Mouse (Mus musculus) embryo, embryonic 11.5 days (tissue): ENCODE measurements around the gene Tfcp2.
"Not testable (repeated sequence)": the region's sequence is repeated elsewhere in the genome, so short reads cannot be mapped to it uniquely, and the experiment has no call there.

Experiments used
- DNase-seq: peaks from one replicate; pipeline ENCODE4 v3.0.0-alpha.2; 2012; ENCODE audit warnings: low read depth, low spot score

The Tfcp2 gene

DNA sequence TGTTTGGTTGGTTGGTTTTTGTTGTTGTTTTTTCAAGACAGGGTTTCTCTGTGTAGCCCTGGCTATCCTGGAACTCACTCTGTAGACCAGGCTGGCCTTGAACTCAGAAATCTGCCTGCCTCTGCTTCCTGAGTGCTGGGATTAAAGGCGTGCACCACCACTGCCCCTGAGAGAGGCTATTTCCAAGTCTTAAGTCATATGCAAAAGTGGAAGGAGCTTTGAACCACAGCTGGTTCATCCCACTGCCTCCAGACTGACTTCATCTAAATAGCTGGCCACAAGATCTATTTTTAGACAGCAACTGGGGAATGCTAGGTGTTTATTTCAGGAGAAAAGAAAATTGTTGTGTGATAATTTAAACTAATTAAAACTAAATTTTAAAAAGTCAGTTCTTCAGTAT lies 63.5 kb downstream of the Tfcp2 start:
- DNase-seq: not testable (repeated sequence)

DNA sequence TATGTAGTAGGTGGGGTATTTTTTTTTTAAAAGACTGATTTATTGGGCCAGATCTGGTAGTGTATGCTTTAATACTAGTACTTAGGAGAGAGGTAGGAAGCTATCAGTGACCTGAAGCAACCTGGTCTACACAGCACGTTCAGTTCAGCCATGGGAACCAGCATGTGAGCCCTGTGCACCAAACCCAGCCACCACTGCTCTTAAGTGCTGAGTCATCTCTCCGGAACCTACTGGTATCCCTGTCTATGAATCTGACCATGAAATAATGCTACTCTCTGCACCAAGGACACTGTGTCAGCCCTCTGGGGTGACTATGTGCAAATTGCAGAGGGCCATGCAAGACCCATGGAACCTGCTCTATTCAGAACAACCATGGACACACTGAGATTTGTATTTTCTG lies 64.8 kb downstream of the Tfcp2 start:
- DNase-seq: no peak

DNA sequence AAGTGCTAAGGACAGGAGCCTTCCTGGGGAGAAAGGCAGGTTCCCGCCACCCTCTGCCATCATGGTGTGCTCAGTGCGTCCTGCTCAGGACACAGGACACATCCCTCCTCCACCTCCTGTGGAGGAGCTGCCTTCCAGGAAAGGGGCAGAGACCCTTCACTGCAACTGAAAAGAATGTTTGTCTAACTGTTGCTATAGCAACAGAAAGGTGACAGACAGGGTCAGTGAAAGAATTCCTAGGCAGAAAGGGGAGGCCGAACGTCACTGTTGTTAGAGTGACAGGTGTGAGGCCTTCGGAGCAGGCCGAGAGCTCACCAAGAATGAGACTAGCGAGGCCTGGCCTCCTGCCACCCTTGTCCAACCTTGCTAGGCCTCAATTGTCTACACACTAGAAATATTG lies 65.4 kb downstream of the Tfcp2 start:
- DNase-seq: peak; percentile 30

DNA sequence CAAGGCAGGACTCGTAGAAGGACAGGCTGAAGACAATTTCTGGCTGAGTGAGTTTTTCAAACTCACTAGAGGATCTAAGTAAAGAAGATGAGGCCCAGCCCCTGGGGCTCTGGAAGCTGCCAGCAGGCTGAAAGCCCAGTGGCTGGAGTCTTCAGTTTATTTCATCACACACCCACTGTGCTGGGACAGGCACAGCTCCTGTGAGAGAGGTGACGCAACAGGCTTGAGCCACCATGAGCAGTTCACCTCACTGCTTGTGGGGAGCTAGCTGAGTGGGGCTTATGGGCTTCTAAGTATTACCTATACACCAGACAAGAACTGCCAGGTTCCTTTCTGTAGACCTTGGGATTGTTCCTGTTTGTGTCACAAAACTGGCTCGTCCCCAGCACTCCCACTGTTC lies 66.2 kb downstream of the Tfcp2 start:
- no peak for DNase-seq

DNA sequence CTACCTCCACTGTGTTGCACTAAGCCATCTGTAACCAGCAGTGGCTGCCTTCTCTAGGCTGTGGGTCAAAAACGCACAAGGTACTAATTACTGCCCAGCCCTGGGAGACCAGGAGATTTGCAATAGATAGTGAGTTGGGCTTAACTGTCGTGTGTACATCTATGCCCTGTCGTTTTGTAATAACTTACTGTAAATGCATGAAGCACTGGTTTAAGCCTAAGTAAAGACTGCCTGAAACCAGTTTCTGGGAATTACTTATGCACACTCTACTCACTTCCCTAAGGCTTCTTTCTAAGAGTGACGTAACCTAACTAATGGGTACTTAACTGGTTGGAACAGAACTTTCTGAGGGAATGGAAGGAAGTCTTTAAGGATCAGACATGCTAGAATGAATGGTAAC lies 72.9 kb downstream of the Tfcp2 start:
- DNase-seq: no peak

DNA sequence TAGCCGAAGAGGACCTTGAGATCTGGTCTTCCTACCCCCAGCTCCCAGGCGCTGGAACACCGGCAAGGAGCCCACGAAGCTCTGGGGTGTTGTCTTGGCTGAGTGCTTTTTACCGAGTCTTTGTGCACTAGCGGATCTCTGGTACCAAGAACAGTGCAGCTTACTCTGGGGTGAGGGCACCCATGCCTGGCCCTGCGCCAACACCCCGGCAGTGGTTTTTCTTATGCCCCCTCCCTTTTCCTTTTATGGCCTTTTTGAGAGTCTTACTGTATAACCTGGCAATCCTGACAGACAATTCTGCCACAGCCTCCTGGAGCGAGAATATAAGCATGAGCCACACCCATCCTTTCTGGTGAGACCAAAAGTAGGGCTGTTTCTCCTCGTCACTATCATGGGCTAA lies 73.5 kb downstream of the Tfcp2 start:
- no peak for DNase-seq

DNA sequence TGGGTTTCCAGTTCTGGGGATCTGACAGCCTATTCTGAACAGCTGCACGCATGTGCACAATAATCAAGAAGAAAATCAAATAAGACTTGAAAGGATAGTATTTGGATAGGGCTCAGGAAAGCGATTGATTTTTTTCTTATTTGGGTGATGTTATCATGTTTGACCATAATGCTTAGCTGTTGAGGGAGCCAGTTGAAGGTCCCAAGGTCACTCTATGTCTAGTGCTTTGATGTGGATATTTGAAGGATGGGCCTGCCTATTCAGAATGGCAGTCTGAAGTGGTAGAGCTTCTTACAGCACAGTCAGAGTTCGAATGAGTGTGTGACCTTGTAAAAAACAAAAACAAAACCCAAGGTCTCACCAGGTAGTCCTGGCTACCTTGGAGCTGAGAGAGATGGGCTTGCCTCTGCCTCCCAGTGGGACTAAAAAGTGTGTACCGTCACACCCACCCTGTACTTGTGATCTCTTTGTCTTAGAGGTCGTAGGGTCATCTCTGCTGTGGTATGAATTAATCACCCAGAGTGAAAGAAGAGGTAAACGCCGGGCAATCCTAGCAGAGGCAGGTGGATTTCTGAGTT lies 77.8 kb downstream of the Tfcp2 start:
- DNase-seq: no peak

DNA sequence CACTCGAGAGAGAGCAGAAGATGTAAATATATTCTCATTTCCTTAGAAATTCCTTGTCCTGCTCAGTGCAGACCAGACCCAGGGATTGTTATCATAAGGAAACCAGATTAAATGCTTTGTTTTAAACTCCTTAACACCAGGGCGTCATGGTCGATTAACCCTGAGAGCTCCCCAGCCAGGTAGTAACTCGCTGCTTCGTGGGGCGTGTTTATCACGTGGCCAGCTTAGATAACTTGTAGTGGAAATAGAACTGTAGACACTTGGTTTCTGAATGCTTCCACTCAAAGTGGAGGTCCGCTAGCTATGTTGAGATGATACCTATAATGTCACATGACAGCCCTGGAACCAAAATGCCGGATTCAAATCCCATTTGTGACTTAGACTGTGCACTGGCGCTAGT lies 81.8 kb downstream of the Tfcp2 start:
- no peak for DNase-seq

DNA sequence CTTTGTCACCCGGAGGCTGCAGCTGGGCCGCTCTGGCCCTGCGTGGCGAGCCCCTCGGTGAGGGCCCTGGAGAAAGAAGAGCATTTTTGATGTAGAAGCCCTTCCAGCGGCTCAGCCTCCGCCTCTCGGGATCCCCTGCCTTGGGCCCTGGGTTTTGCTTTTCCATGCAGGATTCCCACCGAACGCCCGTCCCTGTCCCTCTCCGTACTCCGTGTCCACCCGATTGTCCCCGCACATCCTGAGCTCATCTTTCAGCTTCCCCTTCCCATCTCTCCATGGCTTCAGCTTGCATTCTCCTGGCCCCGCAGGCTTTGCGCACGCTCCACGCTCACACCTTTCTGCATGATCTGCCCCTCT lies 82.6 kb downstream of the Tfcp2 start:
- DNase-seq: no peak

DNA sequence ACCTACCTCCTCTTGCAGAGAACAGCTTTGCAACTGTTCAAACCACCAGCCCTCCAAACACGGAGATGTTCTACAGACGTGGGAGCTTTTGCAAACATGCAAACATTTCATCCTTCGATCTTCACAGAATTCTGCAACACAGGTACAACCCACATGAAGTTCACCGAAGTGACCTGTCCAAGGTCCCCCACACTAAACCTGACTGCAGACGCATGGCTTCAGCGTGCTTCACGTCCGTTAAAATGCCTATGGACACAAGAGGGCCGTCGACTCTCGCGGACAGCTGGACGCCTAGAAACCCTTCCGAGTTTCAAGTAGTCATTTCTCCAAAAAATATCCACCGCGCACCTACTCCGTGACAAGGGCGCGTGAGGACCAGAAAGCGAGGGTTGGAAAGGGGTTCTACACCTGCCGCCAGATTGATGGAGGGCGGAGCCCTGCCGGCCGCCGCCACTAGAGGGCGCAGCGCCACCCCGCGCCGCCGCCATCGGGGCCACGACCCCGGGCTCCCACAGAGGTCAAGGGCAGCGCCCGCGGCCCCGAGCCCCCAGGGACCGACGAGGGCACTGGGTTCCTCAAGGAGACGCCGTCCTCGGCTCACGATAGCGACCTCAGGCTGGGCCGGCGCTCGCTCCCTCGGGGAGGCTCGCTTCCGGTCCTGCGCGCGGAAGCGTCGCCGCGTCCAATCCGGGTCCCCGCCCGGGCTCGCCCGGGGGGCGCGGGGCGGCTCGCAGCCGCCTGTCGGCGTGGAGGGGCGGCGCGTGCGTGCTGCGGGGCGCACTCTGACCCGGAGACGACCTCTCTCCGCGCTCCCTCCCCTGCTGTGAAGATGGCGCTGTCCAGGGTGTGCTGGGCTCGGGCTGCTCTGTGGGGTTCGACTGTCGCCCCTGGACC lies 83.3 kb downstream of the Tfcp2 start, which contains the start of gene Letmd1:
Gene Letmd1 (plus strand): TSS at position 729 of the 894 bp plus-strand sequence.
- peak; percentile 82 for DNase-seq

DNA sequence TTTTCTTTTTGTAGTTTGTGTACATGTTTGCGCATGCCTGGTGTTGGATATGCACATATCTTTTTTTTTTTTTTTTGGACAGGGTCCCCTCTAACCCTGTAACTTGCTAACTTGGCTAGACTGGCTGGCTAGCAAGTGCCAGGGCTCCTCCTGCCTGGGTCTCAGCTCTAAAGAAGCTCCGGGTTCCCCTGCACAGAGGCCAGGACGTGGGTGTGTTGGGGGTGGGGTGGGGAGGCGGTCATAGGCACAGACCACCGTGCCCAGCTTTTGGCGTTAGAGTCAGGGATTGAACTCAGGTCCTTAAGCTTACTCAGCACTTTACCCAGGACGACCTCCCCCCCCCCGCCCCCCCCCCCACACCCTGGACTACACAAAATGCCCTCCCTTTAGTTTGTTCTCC lies 84.1 kb downstream of the Tfcp2 start:
- DNase-seq: no peak

DNA sequence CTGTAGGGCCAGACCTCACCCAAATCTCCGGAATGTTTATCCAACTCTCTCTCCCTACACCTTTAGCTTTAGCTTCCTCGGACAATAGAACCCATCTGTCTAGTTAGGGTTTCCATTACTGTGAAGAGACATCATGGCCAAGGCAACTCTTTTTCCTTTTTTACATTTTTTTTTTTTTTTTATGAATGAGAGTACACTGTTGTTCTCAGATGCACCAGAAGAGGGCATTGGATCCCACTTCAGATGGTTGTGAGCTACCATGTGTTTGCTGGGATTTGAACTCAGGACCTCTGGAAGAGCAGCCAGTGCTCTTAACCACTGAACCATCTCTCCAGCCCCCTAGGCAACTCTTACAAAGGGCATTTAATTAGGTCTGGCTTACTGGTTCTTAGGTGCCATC lies 86.4 kb downstream of the Tfcp2 start:
- no peak for DNase-seq

DNA sequence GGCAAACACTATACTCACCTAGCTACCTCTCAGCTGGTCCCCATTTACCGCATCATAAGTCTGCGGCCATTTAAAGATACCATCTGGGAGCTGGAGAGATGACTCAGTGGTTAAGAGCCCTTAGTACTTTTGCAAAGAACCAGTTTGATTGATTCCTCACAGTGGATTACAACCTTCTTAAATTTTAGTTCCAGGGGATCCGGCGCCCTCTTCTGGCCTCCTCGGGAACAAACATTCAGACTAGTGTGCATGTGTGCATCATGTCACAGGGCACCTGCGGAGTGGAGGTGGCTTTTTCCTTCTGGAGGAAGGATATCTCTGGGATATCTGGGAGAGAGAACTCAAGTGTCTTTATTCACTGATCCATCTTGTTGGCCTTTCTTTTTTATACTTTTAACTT lies 88.1 kb downstream of the Tfcp2 start:
- no peak for DNase-seq

DNA sequence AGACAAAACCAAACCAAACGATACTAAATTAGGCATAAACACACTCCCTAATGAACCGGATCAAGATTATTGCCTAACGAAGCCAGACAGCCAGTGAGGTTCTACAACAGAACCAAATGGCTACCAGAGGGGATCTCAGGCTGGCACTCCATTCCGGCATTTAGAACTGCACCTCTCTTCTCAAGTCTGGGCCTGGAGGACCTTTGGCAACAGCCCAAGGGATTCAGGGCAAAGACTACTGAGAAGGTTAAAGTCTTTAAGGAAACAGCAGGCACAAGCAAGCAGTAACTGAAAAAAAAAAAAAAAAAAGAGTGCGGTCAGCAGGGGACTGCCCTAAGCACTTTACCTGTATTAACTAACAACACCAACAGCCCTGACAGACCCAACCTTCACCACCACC lies 89.7 kb downstream of the Tfcp2 start:
- DNase-seq: no peak

DNA sequence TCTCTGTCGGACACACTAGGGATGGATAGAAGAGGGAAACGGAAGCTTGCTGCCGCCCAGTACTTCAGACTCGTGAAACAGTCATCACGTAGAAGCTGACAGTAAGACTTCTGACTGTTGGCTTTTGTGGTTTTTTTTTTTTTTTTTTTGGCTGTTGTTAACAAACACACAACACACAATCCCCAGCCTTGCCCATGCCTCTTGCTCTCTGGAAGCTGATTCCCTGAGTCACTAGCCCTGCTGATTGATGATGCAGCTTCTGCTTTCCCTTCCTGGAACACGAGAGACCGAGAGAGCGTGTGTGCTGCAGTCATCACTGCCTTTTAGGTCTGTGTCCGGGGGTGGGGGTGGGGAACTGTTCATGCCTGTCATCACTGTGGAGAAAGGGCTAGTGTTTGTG lies 90.2 kb downstream of the Tfcp2 start:
- no peak for DNase-seq

DNA sequence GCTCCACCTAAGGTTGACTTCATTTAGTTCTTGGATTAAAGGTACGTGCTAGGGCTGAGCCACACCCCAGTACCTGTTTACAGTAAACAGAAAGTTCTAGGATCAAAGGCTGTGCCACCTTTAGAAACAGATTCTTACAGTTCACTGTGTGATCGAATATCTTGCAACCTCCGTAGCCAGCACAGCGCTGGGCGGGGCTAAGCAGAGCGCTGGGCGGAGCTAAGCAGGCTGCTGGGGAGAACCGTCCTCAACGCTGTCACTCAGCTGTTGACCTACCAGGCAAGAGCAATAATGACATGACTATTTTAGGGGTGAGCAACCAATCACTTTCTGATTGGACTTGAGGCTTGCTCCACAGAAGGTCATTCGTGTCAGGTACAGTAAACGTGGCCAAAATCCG lies 90.9 kb downstream of the Tfcp2 start:
- no peak for DNase-seq

DNA sequence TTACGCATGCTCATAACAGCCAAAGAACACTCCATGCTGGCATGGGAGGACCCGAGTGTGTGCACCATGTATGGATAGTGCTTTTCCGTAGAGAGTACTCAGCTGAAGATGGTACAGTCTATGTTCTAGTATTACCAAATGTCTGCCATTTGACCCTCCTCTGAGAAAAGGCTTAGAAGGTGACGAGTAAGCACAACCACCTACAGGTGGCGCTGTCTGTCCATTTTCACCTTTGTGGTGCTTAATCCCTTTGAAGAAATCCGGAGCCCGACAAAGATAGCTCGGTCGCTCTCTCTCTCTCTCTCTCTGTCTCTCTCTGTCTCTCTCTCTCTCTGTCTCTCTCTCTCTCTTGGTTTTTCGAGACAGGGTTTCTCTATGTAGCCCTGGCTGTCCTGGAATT lies 93.8 kb downstream of the Tfcp2 start:
- peak; percentile 57 for DNase-seq

DNA sequence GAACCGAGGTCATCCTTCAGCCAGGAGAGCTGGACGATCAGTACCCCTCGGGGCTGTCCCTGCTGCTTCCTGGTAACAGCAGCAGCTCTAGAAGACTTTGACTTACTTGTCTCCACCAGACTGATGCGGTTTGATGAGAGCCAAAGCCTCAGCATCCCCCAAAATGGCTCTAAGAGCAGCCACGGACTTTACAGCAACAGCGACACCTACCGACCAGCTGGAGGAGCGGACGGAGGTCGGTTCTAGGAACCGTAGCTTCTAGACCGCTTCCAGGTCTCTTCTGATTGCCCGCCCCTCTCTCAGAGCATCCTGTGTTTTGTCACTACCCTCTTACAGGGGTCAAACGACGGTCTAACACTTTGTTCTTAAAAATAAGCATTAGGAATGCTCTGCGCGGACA lies 94.5 kb downstream of the Tfcp2 start:
- peak; percentile 81 for DNase-seq

DNA sequence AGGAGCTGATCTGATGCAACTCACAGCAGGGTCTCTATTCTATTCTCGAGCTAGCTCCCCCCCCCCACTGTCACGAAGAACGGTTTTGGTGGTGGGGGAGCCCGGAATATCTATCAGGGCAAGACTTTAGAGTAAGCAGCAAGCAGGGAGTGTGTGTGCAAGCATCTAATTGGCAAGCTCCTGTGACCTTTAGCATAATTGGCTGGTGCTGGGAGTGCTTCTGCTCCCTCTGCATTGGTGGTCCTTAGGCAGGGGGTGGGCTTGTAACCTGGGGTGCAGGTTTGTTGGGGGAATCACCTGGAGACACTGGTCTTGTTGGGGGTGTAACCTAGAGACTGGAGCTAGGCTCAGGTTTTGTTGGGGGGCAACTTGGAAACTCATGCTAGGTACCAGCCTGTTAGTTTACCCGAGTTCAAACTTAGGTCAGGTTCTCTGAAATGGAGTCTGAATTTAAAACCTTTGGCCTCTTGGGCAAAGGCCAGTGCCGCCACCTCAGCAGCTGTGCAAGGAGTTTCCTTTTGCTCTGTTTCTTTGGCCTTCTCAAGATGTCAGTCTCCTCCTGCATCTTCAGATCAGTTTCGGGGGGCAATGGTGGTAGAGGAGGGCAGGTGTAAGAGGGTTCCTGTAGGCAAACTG lies 95.3 kb downstream of the Tfcp2 start:
- DNase-seq: no peak

DNA sequence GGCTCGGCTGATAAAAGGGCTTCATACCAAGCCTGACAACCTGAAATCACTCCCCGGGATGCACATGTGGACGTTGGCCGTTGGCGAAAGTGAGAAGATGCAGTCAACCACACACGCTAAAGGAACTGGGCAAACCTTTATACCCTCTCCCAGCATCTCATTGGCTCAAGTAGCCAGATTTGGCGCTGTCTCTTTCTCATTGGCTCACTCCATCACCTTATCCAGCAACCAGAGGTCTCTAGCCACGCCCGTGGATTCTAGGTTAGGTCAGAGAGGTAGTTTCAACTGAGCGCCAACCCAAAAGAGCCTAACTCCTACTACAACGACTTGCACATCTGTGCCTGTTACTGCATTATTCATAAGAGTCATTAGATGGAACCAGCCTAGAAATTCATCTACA lies 99.3 kb downstream of the Tfcp2 start:
- DNase-seq: no peak

DNA sequence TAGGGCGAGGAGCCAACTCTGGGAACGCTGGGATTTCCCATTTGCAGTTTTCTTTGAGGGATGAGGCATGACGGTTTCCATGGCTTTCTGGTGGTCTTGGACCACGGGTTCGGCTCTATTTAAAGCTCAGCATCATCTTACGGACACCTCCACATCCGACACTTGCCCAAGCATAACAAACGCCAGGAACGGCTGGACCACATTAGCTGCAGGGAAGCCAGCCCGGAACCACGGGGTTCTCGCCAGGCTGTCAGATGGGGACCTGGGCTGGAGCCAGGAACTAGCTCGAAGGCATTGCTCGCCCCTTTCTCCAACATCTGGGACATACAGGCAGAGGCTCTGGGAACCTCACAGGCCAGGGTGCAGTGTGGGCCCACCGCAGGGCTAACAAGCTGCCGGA lies 100.6 kb downstream of the Tfcp2 start:
- no peak for DNase-seq

DNA sequence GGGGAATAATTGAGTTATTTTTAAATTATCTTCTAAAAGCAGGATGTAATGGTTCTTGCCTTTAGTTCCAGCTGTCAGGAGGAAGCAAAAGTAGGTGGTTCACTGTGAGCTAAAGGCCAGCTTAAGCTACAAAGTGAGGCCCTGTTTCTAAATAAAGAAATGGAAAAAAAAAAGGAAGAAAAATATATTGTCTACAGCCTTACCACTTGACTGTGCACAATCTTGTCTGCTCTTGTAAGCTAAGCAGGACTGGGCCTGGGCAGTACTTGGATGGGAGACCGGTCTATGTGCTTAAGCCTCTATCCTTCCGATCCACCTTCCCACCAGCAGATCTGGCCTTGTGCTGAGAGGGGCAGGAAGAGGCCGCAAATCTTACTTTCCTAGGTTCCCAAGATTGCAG lies 102.3 kb downstream of the Tfcp2 start:
- no peak for DNase-seq

DNA sequence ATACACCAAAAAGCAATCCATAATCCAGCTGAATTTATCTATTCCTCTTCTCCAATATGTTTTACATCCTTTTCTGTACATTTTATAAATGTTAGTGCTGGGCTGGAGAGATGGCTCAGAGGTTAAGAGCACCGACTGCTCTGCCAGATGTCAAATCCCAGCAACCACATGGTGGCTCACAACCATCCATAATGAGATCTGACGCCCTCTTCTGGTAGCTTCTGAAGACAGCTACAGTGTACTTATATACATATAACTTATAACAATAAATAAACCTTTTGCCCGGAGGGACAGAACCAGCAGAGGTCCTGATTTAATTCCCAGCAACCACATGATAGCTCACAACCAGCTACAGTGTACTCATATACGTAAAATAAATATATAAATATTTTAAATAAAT lies 103.2 kb downstream of the Tfcp2 start:
- no peak for DNase-seq
